Mouse (Mus musculus) ES-Bruce4 (cell line): Measurements from ENCODE around the gene Fbxl18.

Experiments
- CTCF ChIP-seq: IDR thresholded peaks from one replicate; pipeline ENCODE4 v1.8.1; 2011; ENCODE audit warnings: low read depth, low read length
- EP300 ChIP-seq: IDR thresholded peaks from 2 replicates; pipeline ENCODE4 v1.6.1; 2011; ENCODE audit warnings: low read depth, low read length; ENCODE audit not compliant: insufficient read depth

- TF ChIP-seq EP300 (no peak), CTCF (no peak)
These were observed 9.2 kb upstream of the Fbxl18 start for GRCm38 (mm10) chr5:142904208-142905037.
